Mouse (Mus musculus): ENCODE results near the gene Abcb7. TPM values are rescaled to one million over a fixed set of nuclear protein-coding genes. Genes with fewer than 3 reads are reported as not detected.
"Not testable (repeated sequence)": the region's sequence is repeated elsewhere in the genome, so short reads cannot be mapped to it uniquely, and the experiment has no call there.

Gene Abcb7
- total and polyA plus RNA-seq, 2 experiments from 2014 or later = 3.4 to 16.4 TPM

DNA sequence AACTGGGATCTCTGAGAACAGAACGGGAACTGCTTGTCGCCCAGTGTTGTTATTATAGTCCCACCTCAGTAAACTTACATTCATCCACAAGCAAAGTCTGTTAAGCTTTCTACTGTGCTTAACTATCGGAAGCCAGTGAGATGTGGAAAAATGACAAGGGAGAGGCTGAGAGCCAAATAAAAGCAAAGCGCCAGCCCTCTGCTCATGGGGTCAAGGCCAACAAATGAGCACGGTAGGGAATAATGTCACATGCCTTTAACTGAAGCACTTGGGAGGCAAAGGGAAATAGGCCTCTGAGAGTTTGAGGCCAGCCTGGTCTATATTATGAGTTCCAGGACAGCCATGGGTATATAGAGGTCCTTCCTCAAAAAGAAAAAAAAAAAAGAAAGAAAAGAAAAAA lies 11.2 kb downstream of the Abcb7 start:
- ATAC-seq (no peak), DNase-seq (no peak)
- H3K27me3 ChIP-seq (ENCODE audit: insufficient read depth, low read length) = no peaks in the 10 kb centered on the region
- H3K9me3 ChIP-seq (ENCODE audit: low read length) = no peaks in the 10 kb centered on the region
- H3K9ac ChIP-seq = no peak overlapping the region
- no peak for TF ChIP-seq CTCF (IDR thresholded peaks at IDR 0.05; ENCODE audit: low read depth)
- WGBS = 74% methylated on average over 5 of the region's 5 CpGs
- H3K4me2 ChIP-seq (ENCODE audit: low read depth) = no peak overlapping the region
- H3K36me3 ChIP-seq (ENCODE audit: insufficient read depth) = no peaks in the 10 kb centered on the region
- H3K4me3 ChIP-seq (ENCODE audit: low read depth, low read length) = no peak overlapping the region
- H3K27ac ChIP-seq (ENCODE audit: low read depth, low read length) = no peak overlapping the region
- H3K4me1 ChIP-seq (ENCODE audit: insufficient read depth) = no peaks in the 10 kb centered on the region

DNA sequence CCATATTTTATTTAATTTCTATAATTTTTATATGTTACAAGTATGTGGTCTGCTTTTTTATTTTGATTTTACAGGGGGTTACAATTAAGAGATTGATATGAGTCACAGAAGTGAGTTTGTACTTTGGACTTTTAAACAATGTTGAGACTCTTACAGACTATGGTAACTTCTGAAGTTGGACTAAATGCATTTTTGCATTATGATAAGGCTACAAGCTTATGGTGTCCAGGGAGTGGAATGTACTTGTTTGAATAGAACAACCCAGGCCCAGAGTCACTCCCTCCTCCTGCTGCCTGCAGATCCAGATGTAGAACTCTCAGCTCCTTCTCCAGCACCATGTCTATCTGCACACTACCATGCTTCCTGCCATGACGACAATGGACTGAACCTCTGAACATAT lies 12.5 kb downstream of the Abcb7 start:
- TF ChIP-seq CTCF (IDR thresholded peaks at IDR 0.05; ENCODE audit: low read depth) = no peak
- WGBS = 89% methylated on average over 1 of the region's 1 CpGs
- Histone ChIP-seq H3K36me3 (ENCODE audit: insufficient read depth) (no peaks in the 10 kb centered on the region), H3K4me2 (ENCODE audit: low read depth) (no peak overlapping the region), H3K9me3 (ENCODE audit: low read length) (no peaks in the 10 kb centered on the region), H3K27ac (ENCODE audit: low read depth, low read length) (no peak overlapping the region), H3K4me1 (ENCODE audit: insufficient read depth) (no peaks in the 10 kb centered on the region), H3K9ac (no peak overlapping the region), H3K4me3 (ENCODE audit: low read depth, low read length) (no peak overlapping the region), H3K27me3 (ENCODE audit: insufficient read depth, low read length) (no peaks in the 10 kb centered on the region)
- no peak for ATAC-seq
- DNase-seq = no peak

GRCm38 (mm10) chrX:104397526-104397925 lies 16.1 kb downstream of the Abcb7 start:
- no peak for TF ChIP-seq CTCF (IDR thresholded peaks at IDR 0.05; ENCODE audit: low read depth)

DNA sequence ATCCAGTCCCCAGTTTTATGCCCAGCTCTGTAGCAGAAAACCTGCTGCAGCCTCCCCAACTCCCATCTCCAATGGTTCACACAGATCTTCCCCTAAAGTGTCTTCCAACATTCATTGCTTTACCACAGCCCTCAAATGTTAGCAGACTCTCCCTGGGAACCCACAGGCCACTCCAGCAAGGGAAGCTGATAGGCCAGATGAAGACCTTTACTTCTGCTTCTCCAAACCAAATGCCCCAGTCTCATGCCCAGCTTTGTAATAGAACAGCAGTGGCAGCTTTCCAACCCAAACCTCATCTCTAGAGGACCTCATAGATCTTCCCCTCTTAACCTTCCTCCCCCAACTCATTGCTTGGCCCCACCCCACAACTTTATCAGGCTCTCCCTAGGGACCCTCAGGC lies 54.0 kb downstream of the Abcb7 start:
- DNase-seq (no peak), ATAC-seq (no peak)
- H3K9me3 ChIP-seq (ENCODE audit: low read length) = no peaks in the 10 kb centered on the region
- no peak overlapping the region for H3K9ac ChIP-seq
- H3K4me3 ChIP-seq (ENCODE audit: low read depth, low read length) = no peak overlapping the region
- H3K27me3 ChIP-seq (ENCODE audit: insufficient read depth, low read length) = no peaks in the 10 kb centered on the region
- no peaks in the 10 kb centered on the region for H3K36me3 ChIP-seq (ENCODE audit: insufficient read depth)
- H3K27ac ChIP-seq (ENCODE audit: low read depth, low read length) = no peak overlapping the region
- no peak overlapping the region for H3K4me2 ChIP-seq (ENCODE audit: low read depth)
- no peaks in the 10 kb centered on the region for H3K4me1 ChIP-seq (ENCODE audit: insufficient read depth)
- no peak for TF ChIP-seq CTCF (IDR thresholded peaks at IDR 0.05; ENCODE audit: low read depth)

More at GRCm38 (mm10) chrX:104397526-104397925, 16.1 kb downstream of the Abcb7 start:
- Histone ChIP-seq H3K4me3 (ENCODE audit: low read depth, low read length) (no peak overlapping the region), H3K4me2 (ENCODE audit: low read depth) (no peak overlapping the region), H3K9ac (no peak overlapping the region), H3K27me3 (ENCODE audit: insufficient read depth, low read length) (no peaks in the 10 kb centered on the region), H3K9me3 (ENCODE audit: low read length) (no peaks in the 10 kb centered on the region), H3K36me3 (ENCODE audit: insufficient read depth) (no peaks in the 10 kb centered on the region), H3K4me1 (ENCODE audit: insufficient read depth) (no peaks in the 10 kb centered on the region), H3K27ac (ENCODE audit: low read depth, low read length) (no peak overlapping the region)
- DNase-seq (no peak), ATAC-seq (no peak)
- 63% methylated on average over 1 of the region's 1 CpGs for WGBS

- no peak for ATAC-seq
- no peaks in the 10 kb centered on the region for H3K4me1 ChIP-seq (ENCODE audit: insufficient read depth)
- H3K36me3 ChIP-seq (ENCODE audit: insufficient read depth) = no peaks in the 10 kb centered on the region
- H3K9me3 ChIP-seq (ENCODE audit: low read length) = no peaks in the 10 kb centered on the region
- H3K27me3 ChIP-seq (ENCODE audit: insufficient read depth, low read length) = no peaks in the 10 kb centered on the region
- H3K9ac ChIP-seq = no peak overlapping the region
- 73% methylated on average over 1 of the region's 1 CpGs for WGBS
- H3K4me2 ChIP-seq (ENCODE audit: low read depth) = no peak overlapping the region
- DNase-seq = no peak
- no peak for TF ChIP-seq CTCF (IDR thresholded peaks at IDR 0.05; ENCODE audit: low read depth)
- no peak overlapping the region for H3K4me3 ChIP-seq (ENCODE audit: low read depth, low read length)
- no peak overlapping the region for H3K27ac ChIP-seq (ENCODE audit: low read depth, low read length)
Observed at GRCm38 (mm10) chrX:104355842-104356241, 57.8 kb downstream of the Abcb7 start.

DNA sequence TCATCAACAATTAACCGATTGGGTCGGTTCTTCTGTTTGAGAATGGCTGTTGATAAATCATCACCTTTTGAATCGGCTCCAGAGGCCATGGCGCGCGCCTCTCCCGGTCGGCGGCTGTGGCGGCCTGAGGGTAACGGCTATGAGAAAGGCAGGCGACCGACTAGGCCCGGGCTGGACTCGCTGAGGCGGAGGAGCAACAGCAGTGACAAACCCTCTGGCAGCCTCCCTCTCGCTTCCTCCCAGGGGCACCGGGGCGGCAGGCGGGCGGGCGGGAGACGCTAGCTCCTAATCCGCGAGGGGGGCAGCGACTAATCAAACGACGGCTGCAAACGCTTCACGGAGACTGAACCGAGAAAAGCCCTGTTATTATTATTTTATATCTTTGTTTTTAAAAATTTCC lies 65.5 kb downstream of the Abcb7 start:
- H3K4me3 ChIP-seq (ENCODE audit: low read depth, low read length); H3K9ac ChIP-seq; H3K36me3 ChIP-seq (ENCODE audit: insufficient read depth); DNase-seq; H3K4me1 ChIP-seq (ENCODE audit: insufficient read depth); H3K27me3 ChIP-seq (ENCODE audit: insufficient read depth, low read length); H3K9me3 ChIP-seq (ENCODE audit: low read length); H3K27ac ChIP-seq (ENCODE audit: low read depth, low read length); H3K4me2 ChIP-seq (ENCODE audit: low read depth): not testable (repeated sequence)
- WGBS = 93% methylated on average over 24 of the region's 31 CpGs
- peak; percentile 87 for ATAC-seq

DNA sequence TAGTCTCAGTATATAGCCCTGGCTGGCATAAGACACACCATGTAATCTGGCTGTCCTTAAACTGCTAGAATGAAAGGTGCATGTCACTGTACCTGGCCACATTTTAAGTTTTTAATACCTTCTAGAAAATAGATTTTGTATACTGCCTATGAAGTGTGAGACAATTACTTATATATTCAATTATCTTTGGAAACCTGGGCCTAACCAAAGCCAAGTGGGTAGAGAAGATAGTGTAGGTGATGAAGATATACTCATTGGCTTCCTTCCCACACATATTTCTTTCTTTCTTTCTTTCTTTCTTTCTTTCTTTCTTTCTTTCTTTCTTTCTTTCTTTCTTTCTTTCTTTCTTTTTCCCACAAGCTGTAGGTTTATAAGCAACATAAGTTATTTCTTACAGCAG lies 121.9 kb downstream of the Abcb7 start:
- Histone ChIP-seq H3K4me2 (ENCODE audit: low read depth) (no peak overlapping the region), H3K9me3 (ENCODE audit: low read length) (no peaks in the 10 kb centered on the region), H3K4me1 (ENCODE audit: insufficient read depth) (no peaks in the 10 kb centered on the region), H3K36me3 (ENCODE audit: insufficient read depth) (no peaks in the 10 kb centered on the region), H3K27ac (ENCODE audit: low read depth, low read length) (no peak overlapping the region), H3K9ac (no peak overlapping the region), H3K4me3 (ENCODE audit: low read depth, low read length) (no peak overlapping the region), H3K27me3 (ENCODE audit: insufficient read depth, low read length) (no peaks in the 10 kb centered on the region)
- ATAC-seq (no peak), DNase-seq (no peak)
- TF ChIP-seq CTCF (IDR thresholded peaks at IDR 0.05; ENCODE audit: low read depth) = no peak

DNA sequence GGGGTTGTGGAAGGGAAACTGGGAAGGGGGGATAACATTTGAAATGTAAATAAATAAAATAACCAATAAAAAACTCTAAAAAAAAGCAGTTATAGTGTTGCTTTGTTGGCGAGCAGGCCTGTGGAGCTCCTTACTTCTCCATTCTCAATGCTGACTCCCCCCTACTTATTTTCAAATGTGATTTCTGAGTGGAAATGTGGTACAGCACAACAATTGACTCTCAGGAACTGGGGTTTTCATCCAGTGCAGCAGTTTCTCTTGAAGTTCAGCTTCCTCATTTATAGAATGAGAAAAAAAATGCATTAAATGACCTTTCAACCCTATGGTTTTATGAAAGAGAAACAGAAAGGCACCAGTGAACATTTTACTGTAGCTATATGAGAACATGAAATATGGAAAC lies 133.8 kb downstream of the Abcb7 start:
- 100% methylated on average over 1 of the region's 1 CpGs for WGBS
- TF ChIP-seq CTCF (IDR thresholded peaks at IDR 0.05; ENCODE audit: low read depth) = no peak
- Histone ChIP-seq H3K27ac (ENCODE audit: low read depth, low read length) (no peak overlapping the region), H3K9me3 (ENCODE audit: low read length) (no peaks in the 10 kb centered on the region), H3K9ac (no peak overlapping the region), H3K36me3 (ENCODE audit: insufficient read depth) (no peaks in the 10 kb centered on the region), H3K4me2 (ENCODE audit: low read depth) (no peak overlapping the region), H3K4me1 (ENCODE audit: insufficient read depth) (no peaks in the 10 kb centered on the region), H3K4me3 (ENCODE audit: low read depth, low read length) (no peak overlapping the region), H3K27me3 (ENCODE audit: insufficient read depth, low read length) (no peaks in the 10 kb centered on the region)
- ATAC-seq (no peak), DNase-seq (no peak)
